Mouse (Mus musculus) left cerebral cortex, postnatal 10 days (tissue): ENCODE data around the gene Tnfsf12. TPM values are rescaled to one million over a fixed set of nuclear protein-coding genes. Genes with fewer than 3 reads are reported as not detected.

Experiments
- DNase-seq, 2 experiments: peaks; one replicate each; pipeline ENCODE4 v3.0.0; 2021 to 2022; ENCODE audit warnings: low spot score in 2 of 2, mixed read lengths in 1 of 2; ENCODE audit errors: extremely low spot score in 1 of 2
- intact Hi-C: fragments of 180-260 bp; cut with DNase I; formaldehyde crosslinking; loops from one replicate; pipeline ENCODE4 v1.15.1; 2025
- microRNA-seq: library from miRNA; unstranded; fragments of <30 nt; microRNA quantifications from one replicate; pipeline ENCODE4 v1.2.0, GENCODE M21; 2022
- total RNA-seq, 2 experiments: library from RNA; stranded (reverse); gene quantifications; 2 replicates each; pipeline ENCODE4 v1.2.3; 2021

Gene Tnfsf12
- total RNA-seq, 2 experiments from 2014 or later: 7.4 TPM

DNA sequence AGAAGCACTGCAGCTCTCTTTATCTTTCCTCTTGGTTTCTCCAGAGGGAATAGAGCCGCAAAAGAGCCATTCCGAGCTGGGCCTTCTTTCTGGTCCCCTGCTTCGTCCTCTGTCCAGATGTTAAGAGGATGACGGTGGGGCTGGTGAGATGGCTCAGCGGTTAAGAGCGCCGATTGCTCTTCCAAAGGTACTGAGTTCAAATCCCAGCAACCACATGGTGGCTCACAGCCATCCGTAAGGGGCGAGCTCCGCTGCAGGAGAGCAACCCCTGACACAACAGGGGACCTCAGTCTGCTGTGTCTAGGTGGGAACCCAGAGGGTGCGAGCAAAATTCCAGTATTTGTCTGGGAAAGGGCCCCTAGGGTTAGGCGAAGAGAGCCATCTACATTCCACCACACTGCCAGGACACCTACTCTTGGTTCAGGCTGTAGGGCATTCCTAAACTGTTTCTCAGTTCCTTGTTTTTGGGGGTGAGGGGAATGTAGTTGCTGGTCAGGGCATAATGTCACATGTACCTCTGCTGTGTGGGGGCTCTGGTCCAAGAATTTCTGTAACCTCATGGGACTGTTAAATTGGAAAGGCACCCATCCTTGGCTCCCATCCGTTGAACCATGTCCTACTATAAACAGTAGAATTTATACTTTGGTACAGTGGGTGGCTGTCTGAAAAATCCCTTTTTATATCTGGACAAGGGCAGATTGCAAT, 32.5 kb downstream of the Tnfsf12 start:
- intact Hi-C loops: no loop called here

DNA sequence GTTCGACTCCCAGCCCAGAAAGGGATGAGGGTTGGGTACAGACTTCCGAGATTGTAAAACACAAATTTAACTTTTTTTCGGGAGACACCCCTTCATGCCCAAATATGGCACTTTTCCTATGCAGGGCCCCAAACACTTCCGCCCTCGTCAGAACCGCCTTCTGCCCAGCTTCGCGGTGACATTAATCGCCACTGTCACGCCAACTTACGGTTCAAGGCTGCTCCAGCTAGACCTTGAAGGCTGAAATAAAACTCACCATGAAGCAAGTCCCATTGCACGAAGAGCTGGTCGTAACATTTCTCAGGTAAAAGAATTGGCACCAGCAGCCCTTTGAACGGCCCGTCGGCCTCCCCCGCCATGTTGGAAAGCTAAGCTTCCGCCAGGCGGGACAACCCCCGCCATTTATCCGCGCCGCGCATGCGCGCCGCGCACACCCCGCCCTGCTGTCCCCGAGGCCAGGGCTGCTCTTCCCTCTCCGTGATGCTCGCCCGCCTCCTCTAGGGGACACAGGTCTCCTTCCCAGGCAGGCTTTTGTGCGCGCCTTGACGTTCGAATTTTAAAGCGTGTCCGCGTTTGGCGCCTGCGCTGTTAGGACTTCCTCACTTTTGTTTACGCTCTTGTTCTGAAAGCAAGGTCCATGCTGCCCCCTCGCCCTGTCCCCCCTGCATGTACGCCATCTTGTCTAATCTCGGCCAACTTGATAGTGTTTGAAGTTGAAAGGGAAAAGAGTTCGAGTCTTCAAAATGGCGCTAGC, 33.3 kb downstream of the Tnfsf12 start, which contains the start of gene Mpdu1:
Gene Mpdu1, minus strand, starts transcription at position 430 of the 754 bp plus-strand sequence.
- DNase-seq: peak; percentile 94 to 98
- intact Hi-C loops: no loop called here

More for the DNA sequence above, 32.5 kb downstream of the Tnfsf12 start:
- DNase-seq: no peak

DNA sequence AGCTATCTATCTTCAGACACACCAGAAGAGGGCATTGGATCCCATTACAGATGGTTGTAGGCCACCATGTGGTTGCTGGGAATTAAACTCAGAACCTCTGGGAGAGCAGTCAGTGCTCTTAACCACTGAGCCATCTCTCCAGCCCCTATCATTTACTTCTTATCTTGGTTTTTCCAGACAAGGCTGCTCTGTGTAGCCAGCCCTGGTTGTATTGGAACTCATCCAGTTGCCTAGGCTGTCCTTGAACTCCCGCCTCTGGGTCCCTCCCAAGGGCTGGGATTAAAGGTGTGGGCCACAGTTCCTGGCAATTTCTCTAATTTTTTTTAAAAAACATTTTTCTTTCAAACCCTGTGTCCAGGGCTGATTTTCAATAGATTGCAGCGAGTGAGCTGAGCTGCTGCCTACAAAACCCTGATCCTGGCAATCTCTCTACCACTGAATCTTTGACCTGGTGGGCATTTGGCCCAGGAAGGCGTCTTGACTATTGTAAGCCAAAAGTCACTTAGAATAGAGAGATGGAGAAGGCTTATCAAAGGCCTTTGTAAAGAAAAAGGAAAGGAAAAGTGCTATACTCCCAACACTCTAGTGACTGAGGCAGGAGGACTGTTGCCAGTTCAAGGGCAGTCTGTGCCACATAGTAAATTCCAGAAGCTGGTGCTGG, 34.3 kb downstream of the Tnfsf12 start:
- intact Hi-C loops: no loop called here
- no peak for DNase-seq

DNA sequence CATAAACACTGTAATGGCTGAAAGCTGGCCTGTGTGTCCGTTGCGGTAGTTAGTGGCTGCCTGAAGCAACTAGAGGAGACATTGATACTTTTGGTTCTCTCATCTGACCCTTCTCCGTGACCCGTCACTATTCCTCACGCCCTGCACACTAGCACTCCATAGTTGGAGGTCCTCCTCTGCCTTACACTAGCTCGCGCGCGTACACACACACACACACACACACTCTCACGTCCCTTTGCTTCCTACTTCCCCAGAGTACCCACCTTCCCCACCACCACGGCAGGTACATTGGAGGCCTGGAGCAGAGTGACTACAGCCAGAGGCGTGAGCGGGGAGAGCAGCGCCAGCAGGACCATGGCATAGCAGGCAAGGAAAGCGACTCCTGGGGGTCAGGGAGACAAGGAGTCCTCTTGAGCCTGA, 38.2 kb downstream of the Tnfsf12 start:
- no peak for DNase-seq
- intact Hi-C loops: no loop called here

DNA sequence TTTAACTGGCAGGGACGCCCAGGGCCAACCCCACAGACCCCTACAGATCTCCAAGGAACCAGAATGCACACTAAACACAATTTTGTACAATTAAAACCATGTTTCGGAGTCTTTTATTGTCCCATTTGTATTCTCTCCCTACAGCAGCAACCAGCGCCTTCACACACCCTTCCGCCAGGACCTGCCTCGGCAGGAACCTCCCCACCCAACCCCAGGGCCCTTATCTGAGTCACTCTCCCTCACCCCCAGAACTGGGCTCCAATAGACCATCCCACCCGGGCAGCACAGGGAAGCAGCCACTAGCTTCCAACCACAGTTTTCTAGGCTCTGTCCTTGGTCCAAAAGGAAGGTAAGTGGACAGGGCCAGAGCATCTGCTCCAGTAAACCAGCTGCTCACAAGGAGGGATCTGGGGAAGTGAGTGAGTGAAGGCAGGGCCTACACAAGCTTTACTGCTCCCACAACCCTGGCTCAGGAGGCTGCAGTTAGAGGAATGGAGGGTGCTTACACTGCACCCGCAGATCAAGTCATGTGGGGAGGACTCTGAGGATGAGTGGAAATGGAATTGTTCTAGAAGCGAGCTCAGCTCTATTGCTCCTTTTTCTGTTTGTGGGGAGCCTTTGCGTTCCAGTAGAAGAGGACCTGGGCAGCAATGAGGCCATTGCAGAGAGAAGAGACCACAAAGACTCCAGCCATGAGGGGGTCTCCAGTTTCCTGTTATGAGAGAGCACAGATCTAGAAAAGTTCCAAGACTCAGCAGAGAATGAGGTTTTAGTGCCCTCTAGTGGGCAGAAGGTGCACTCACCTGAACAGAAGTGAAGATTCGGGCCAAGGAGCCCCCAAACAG, 38.8 kb downstream of the Tnfsf12 start:
- peak in 1 of 2 experiments; percentile 49 for DNase-seq
- intact Hi-C loops: no loop called here

DNA sequence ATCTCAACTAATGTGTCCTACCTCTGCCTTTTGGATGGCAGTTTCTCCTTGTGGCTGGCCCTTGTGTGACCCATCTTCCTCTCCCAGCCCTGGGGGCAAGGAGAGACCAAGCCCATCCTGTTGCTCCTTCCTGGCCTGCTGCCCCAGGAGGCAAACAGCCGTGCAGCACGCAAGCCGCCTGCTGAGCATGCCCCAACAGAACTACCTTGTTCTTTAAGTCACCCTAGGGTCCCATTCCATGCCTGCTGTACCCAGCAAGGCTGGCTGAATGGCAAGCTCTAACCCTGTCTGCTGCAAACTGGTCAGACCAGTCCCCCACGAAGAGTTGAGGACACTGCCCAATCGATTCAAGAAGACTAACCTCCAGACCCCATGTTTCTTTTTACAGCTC, 39.6 kb downstream of the Tnfsf12 start:
- DNase-seq: no peak
- intact Hi-C loops: no loop called here

DNA sequence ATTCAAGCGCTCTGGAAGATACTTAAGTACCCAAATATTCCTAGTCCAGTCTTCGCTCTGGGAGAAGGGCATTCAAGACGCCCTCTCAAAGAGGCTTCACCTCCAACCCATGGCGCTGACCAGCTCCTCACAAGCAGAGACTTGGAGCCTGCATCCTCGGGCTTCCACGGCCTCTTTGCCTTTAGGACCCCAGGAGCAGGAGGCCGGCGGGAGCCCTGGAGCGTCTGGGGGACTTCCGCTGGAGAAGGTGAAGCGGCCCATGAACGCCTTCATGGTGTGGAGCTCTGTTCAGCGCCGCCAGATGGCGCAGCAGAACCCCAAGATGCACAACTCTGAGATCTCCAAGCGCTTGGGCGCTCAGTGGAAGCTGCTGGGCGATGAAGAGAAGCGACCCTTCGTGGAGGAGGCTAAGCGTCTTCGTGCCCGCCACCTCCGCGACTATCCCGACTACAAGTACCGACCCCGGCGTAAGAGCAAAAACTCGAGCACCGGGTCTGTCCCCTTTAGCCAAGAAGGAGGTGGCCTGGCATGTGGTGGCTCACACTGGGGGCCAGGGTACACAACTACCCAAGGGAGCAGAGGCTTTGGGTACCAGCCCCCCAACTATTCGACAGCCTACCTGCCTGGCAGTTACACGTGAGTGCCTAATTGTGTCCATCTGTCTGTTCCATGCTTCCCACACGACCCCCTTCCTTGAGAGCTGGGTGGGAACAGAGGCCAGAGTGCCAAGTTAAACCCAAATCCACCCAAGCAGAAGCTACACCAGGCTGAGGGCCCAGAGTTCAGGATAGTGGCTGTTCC, 40.2 kb downstream of the Tnfsf12 start, which contains the start of gene Sox15:
Gene Sox15, plus strand, starts transcription at position 51 of the 801 bp plus-strand sequence.
- DNase-seq: peak; percentile 70 to 83
- intact Hi-C loops: no loop called here

DNA sequence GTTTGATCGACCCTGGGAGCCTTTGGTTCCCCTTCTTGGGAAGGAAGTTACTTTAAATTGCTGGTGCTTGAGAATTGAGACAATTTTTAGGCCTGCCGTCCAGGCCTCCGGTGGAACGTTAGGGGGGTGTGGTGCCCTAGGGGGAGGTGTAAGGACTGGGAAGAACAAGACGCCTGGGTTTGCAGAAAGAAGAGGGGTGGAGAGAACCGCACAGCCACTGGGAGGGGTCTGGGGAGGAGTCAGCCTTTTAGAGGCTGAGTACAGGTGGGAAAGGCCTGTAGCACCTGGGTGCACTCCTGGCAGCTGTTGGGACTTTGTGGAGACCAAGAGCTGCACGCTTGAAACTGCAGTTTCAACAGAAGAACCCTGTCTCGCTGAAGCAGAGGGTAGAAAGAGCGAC, 40.9 kb downstream of the Tnfsf12 start:
- DNase-seq: no peak
- intact Hi-C loops: no loop called here

DNA sequence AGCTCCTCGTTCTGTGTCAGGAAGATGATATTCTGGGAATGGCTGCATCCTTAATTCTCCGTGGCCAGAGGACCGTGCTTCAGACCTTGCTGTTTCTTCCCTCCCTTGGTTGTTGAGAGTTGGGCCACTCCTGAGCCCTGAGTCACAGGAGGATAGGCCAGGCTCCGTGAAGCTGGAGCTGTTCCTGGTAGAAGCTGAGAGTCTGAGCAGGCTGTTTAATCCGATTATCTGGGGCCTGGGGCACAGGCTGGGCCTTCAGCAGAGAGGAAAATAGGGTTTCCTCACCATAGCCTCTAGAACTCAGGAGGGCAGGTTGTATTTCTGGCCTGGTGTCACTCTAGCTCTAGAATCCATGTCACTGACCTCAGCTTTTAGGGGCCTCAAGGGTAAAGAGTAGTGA, 42.2 kb downstream of the Tnfsf12 start:
- intact Hi-C loops: no loop called here
- DNase-seq: no peak

DNA sequence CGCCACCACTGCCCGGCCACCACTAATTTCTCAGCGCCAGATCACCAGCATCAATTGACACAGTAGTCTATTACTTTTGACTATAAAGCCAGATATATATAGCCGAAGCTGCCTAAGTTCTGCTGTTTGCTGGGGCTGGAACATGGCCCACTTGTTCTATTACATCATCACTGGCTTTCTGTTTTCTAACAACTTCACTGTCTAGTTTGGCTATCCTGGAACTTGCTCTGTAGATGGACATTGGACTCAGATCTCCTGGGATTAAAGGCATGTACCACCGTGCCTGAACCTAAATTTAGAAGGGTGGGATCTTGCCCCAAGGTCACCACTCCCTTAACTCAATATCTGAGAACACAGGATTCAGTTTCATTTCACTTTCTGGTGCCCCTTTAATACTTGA, 49.8 kb downstream of the Tnfsf12 start:
- DNase-seq: no peak
- intact Hi-C loops: no loop called here

Small RNA genes within 50 kb of the gene (microRNA-seq; reads per million reads assigned to microRNA genes)
- 4.6 reads per million, percentile 16 among the genes with 10 or more reads in this experiment for gene Mir1934

Other genes with a start within 250 kb of the Tnfsf12 start
- gene Dnah2, start 146.7 kb downstream of the Tnfsf12 start, total RNA-seq: 1 to 10 TPM; 4.2 to 5.7 TPM
- gene Efnb3, start 135.6 kb downstream of the Tnfsf12 start, total RNA-seq: 100 to 1,000 TPM; 147 to 154 TPM
- gene Wrap53, start 115.6 kb downstream of the Tnfsf12 start, total RNA-seq: 1 to 10 TPM; 6.3 to 7.6 TPM
- 10 to 100 TPM; 20.5 to 26.1 TPM for gene Trp53, start 115.5 kb downstream of the Tnfsf12 start, total RNA-seq
- gene Atp1b2, start 89.9 kb downstream of the Tnfsf12 start, total RNA-seq: 100 to 1,000 TPM; 395 to 416 TPM
- gene Shbg, start 77.9 kb downstream of the Tnfsf12 start, total RNA-seq: not detected
- gene Sat2, start 73.8 kb downstream of the Tnfsf12 start, total RNA-seq: 10 to 100 TPM; 12.7 to 15.2 TPM
- 10 to 100 TPM; 92.0 to 99.4 TPM for gene Fxr2, start 62.9 kb downstream of the Tnfsf12 start, total RNA-seq
- gene Sox15, start 40.5 kb downstream of the Tnfsf12 start, total RNA-seq: not detected
- 10 to 100 TPM; 87.3 to 95.6 TPM for gene Mpdu1, start 33.2 kb downstream of the Tnfsf12 start, total RNA-seq
- 10 to 100 TPM; 11.6 to 12.2 TPM for gene Cd68, start 29.7 kb downstream of the Tnfsf12 start, total RNA-seq
- 100 to 1,000 TPM; 455 to 466 TPM for gene Eif4a1, start 23.4 kb downstream of the Tnfsf12 start, total RNA-seq
- 100 to 1,000 TPM in 1 of 2 experiments, 10 to 100 TPM in 1; 96.9 to 103 TPM for gene Senp3, start 13.8 kb downstream of the Tnfsf12 start, total RNA-seq
- gene Tnfsf13, start 10.1 kb downstream of the Tnfsf12 start, total RNA-seq: 1 to 10 TPM in 1 of 2 experiments, under 1 TPM in 1; 0.39 to 1.6 TPM
- 1 to 10 TPM in 1 of 2 experiments, under 1 TPM in 1; 0.81 to 1.5 TPM for gene Tnfsfm13, start 249 bp upstream of the Tnfsf12 start, total RNA-seq
- gene Polr2a, start 62.8 kb upstream of the Tnfsf12 start, total RNA-seq: 10 to 100 TPM; 52.1 to 52.9 TPM
- gene Slc35g3, start 66.1 kb upstream of the Tnfsf12 start, total RNA-seq: not detected
- 10 to 100 TPM; 57.1 to 67.6 TPM for gene Zbtb4, start 70.1 kb upstream of the Tnfsf12 start, total RNA-seq
- 1 to 10 TPM in 1 of 2 experiments, under 1 TPM in 1; 0.95 to 1.2 TPM for gene Chrnb1, start 100.1 kb upstream of the Tnfsf12 start, total RNA-seq
- gene Fgf11, start 106.0 kb upstream of the Tnfsf12 start, total RNA-seq: 10 to 100 TPM; 20.0 to 21.5 TPM
- not detected for gene Tmem102, start 109.8 kb upstream of the Tnfsf12 start, total RNA-seq
- not detected for gene Gm39566, start 119.4 kb upstream of the Tnfsf12 start, total RNA-seq
- not detected for gene Spem2, start 122.6 kb upstream of the Tnfsf12 start, total RNA-seq
- gene Spem1, start 126.3 kb upstream of the Tnfsf12 start, total RNA-seq: under 1 TPM; 0.45 to 0.57 TPM
- 100 to 1,000 TPM; 268 to 274 TPM for gene Nlgn2, start 141.9 kb upstream of the Tnfsf12 start, total RNA-seq
- 100 to 1,000 TPM; 151 to 159 TPM for gene Tmem256, start 142.7 kb upstream of the Tnfsf12 start, total RNA-seq
- 10 to 100 TPM; 28.4 to 32.2 TPM for gene Plscr3, start 150.5 kb upstream of the Tnfsf12 start, total RNA-seq
- gene Tnk1, start 162.9 kb upstream of the Tnfsf12 start, total RNA-seq: under 1 TPM; 0.11 to 0.14 TPM
- gene Tmem95, start 182.2 kb upstream of the Tnfsf12 start, total RNA-seq: not detected
- under 1 TPM; 0.57 to 0.62 TPM for gene Kctd11, start 185.6 kb upstream of the Tnfsf12 start, total RNA-seq
- under 1 TPM; 0.15 to 0.26 TPM for gene Acap1, start 199.7 kb upstream of the Tnfsf12 start, total RNA-seq
- gene 2810408A11Rik, start 205.1 kb upstream of the Tnfsf12 start, total RNA-seq: 1 to 10 TPM; 1.8 TPM
- 100 to 1,000 TPM; 126 to 129 TPM for gene Neurl4, start 205.2 kb upstream of the Tnfsf12 start, total RNA-seq
- gene Gps2, start 218.0 kb upstream of the Tnfsf12 start, total RNA-seq: 10 to 100 TPM; 24.8 to 25.7 TPM
- 100 to 1,000 TPM; 525 to 535 TPM for gene Eif5a, start 226.1 kb upstream of the Tnfsf12 start, total RNA-seq
- 1 to 10 TPM; 9.5 TPM for gene Ybx2, start 239.9 kb upstream of the Tnfsf12 start, total RNA-seq